Mouse (Mus musculus) CH12.LX (cell line): ENCODE measurements around the gene Clp1.

Experiments
- CHD2 ChIP-seq: IDR thresholded peaks from 2 replicates; pipeline ENCODE4 v1.6.1; 2011; ENCODE audit warnings: low read length, improper control_type of control experiment
- CTCF ChIP-seq, 2 experiments: IDR thresholded peaks in 1 of 2; conservative IDR thresholded peaks in 1 of 2; 2 replicates each; pipeline ENCODE4 v1.5.1; 2011 to 2012; ENCODE audit warnings: low read depth in 2 of 2, low read length in 2 of 2, improper control_type of control experiment in 1 of 2, inconsistent platforms in 1 of 2, mild to moderate bottlenecking in 1 of 2, moderate library complexity in 1 of 2
- E2F4 ChIP-seq: IDR thresholded peaks from 2 replicates; pipeline ENCODE4 v1.6.1; 2011; ENCODE audit warnings: low read depth, low read length, improper control_type of control experiment; ENCODE audit not compliant: insufficient replicate concordance
- JUND ChIP-seq: conservative IDR thresholded peaks from 2 replicates; pipeline ENCODE4 v1.6.1; 2011; ENCODE audit warnings: low read depth, low read length, improper control_type of control experiment
- MEF2A ChIP-seq: IDR thresholded peaks from 2 replicates; pipeline ENCODE4 v1.6.1; 2014; ENCODE audit warnings: low read depth, mild to moderate bottlenecking, inconsistent platforms, low read length, improper control_type of control experiment, borderline replicate concordance
- POLR2A ChIP-seq: IDR thresholded peaks from 2 replicates; pipeline ENCODE4 v1.6.1; 2011; ENCODE audit warnings: low read depth, mild to moderate bottlenecking, improper control_type of control experiment, low read length

GRCm38 (mm10) chr2:84723856-84724255 is 3.3 kb downstream of the Clp1 start:
- TF ChIP-seq POLR2A (no peak), CTCF (conservative IDR thresholded peaks at IDR 0.05 in 1 of 2, IDR thresholded peaks at IDR 0.05 in 1 of 2; ENCODE audit: low read depth in 2 of 2, low read length in 2 of 2) (no peak), MEF2A (no peak), E2F4 (no peak), CHD2 (no peak), JUND (no peak)
